Mouse (Mus musculus): Measurements from ENCODE around the gene Vwa3b. TPM values are rescaled to one million over a fixed set of nuclear protein-coding genes. Genes with fewer than 3 reads are reported as not detected.

Vwa3b gene
- not detected in 2 replicates for polyA plus RNA-seq (2012; ENCODE audit: insufficient read depth, insufficient read length, missing spikeins)

- Histone ChIP-seq H3K4me3 (ENCODE audit: insufficient read depth, low read depth, low read length) (no peak within 1 kb of the TSS), H3K4me1 (ENCODE audit: control insufficient read depth, insufficient read depth, insufficient read length, low read length) (no peaks in the 10 kb centered on the region), H3K27ac (replicated peaks; ENCODE audit: low read depth, low read length) (no peak within 1 kb of the TSS)
These were observed at the start of gene Vwa3b for GRCm38 (mm10) chr1:37025962-37026686. Gene Vwa3b, plus strand, starts transcription at chr1:37026596.

GRCm38 (mm10) chr1:36976770-36977169 is 49.6 kb upstream of the Vwa3b start:
- Histone ChIP-seq H3K27ac (replicated peaks; ENCODE audit: low read depth, low read length) (no peak overlapping the region), H3K4me1 (ENCODE audit: control insufficient read depth, insufficient read depth, insufficient read length, low read length) (peaks cover 2% of the 10 kb centered on the region; the same call in 1 of the 2 replicates), H3K4me3 (ENCODE audit: insufficient read depth, low read depth, low read length) (no peak overlapping the region)

GRCm38 (mm10) chr1:36982191-36982961 is 44.0 kb upstream of the Vwa3b start:
- Histone ChIP-seq H3K4me1 (ENCODE audit: control insufficient read depth, insufficient read depth, insufficient read length, low read length) (peaks cover 1% of the 10 kb centered on the region), H3K27ac (replicated peaks; ENCODE audit: low read depth, low read length) (no peak overlapping the region), H3K4me3 (ENCODE audit: insufficient read depth, low read depth, low read length) (no peak overlapping the region)

- H3K4me1 ChIP-seq (ENCODE audit: control insufficient read depth, insufficient read depth, insufficient read length, low read length), result peaks cover 13% of the 10 kb centered on the region
- H3K27ac ChIP-seq (replicated peaks; ENCODE audit: low read depth, low read length), result no peak overlapping the region
- H3K4me3 ChIP-seq (ENCODE audit: insufficient read depth, low read depth, low read length), result no peak overlapping the region
These were observed 42.6 kb upstream of the Vwa3b start for GRCm38 (mm10) chr1:36983754-36984153.

GRCm38 (mm10) chr1:36984406-36984805 is 42.0 kb upstream of the Vwa3b start:
- H3K4me3 ChIP-seq (ENCODE audit: insufficient read depth, low read depth, low read length), result no peak overlapping the region
- no peak overlapping the region for H3K27ac ChIP-seq (replicated peaks; ENCODE audit: low read depth, low read length)
- H3K4me1 ChIP-seq (ENCODE audit: control insufficient read depth, insufficient read depth, insufficient read length, low read length), result peaks cover 13% of the 10 kb centered on the region

- no peak overlapping the region for H3K27ac ChIP-seq (replicated peaks; ENCODE audit: low read depth, low read length)
- H3K4me1 ChIP-seq (ENCODE audit: control insufficient read depth, insufficient read depth, insufficient read length, low read length), result peaks cover 13% of the 10 kb centered on the region
- H3K4me3 ChIP-seq (ENCODE audit: insufficient read depth, low read depth, low read length), result no peak overlapping the region
These were observed 40.5 kb upstream of the Vwa3b start for GRCm38 (mm10) chr1:36985896-36986295.

GRCm38 (mm10) chr1:36986396-36987160 is 39.8 kb upstream of the Vwa3b start:
- peaks cover 13% of the 10 kb centered on the region for H3K4me1 ChIP-seq (ENCODE audit: control insufficient read depth, insufficient read depth, insufficient read length, low read length)
- no peak overlapping the region for H3K27ac ChIP-seq (replicated peaks; ENCODE audit: low read depth, low read length)
- H3K4me3 ChIP-seq (ENCODE audit: insufficient read depth, low read depth, low read length), result no peak overlapping the region

- Histone ChIP-seq H3K4me3 (ENCODE audit: insufficient read depth, low read depth, low read length) (no peak overlapping the region), H3K4me1 (ENCODE audit: control insufficient read depth, insufficient read depth, insufficient read length, low read length) (peaks cover 13% of the 10 kb centered on the region), H3K27ac (replicated peaks; ENCODE audit: low read depth, low read length) (no peak overlapping the region)
These were observed 38.9 kb upstream of the Vwa3b start for GRCm38 (mm10) chr1:36987172-36988148.

GRCm38 (mm10) chr1:36988161-36988560 is 38.2 kb upstream of the Vwa3b start:
- Histone ChIP-seq H3K27ac (replicated peaks; ENCODE audit: low read depth, low read length) (no peak overlapping the region), H3K4me1 (ENCODE audit: control insufficient read depth, insufficient read depth, insufficient read length, low read length) (peaks cover 13% of the 10 kb centered on the region), H3K4me3 (ENCODE audit: insufficient read depth, low read depth, low read length) (no peak overlapping the region)

- Histone ChIP-seq H3K4me3 (ENCODE audit: insufficient read depth, low read depth, low read length) (no peak overlapping the region), H3K4me1 (ENCODE audit: control insufficient read depth, insufficient read depth, insufficient read length, low read length) (peaks cover 13% of the 10 kb centered on the region), H3K27ac (replicated peaks; ENCODE audit: low read depth, low read length) (no peak overlapping the region)
These were observed 37.8 kb upstream of the Vwa3b start for GRCm38 (mm10) chr1:36988561-36988960.

GRCm38 (mm10) chr1:36994296-36994695 is 32.1 kb upstream of the Vwa3b start:
- Histone ChIP-seq H3K4me3 (ENCODE audit: insufficient read depth, low read depth, low read length) (no peak overlapping the region), H3K27ac (replicated peaks; ENCODE audit: low read depth, low read length) (no peak overlapping the region), H3K4me1 (ENCODE audit: control insufficient read depth, insufficient read depth, insufficient read length, low read length) (no peaks in the 10 kb centered on the region)

GRCm38 (mm10) chr1:36995760-36996159 is 30.6 kb upstream of the Vwa3b start:
- Histone ChIP-seq H3K27ac (replicated peaks; ENCODE audit: low read depth, low read length) (peak overlapping the region; percentile 50; the same call in 1 of the 2 replicates), H3K4me3 (ENCODE audit: insufficient read depth, low read depth, low read length) (no peak overlapping the region), H3K4me1 (ENCODE audit: control insufficient read depth, insufficient read depth, insufficient read length, low read length) (no peaks in the 10 kb centered on the region)

GRCm38 (mm10) chr1:36996561-36997213 is 29.7 kb upstream of the Vwa3b start:
- Histone ChIP-seq H3K4me3 (ENCODE audit: insufficient read depth, low read depth, low read length) (no peak overlapping the region), H3K27ac (replicated peaks; ENCODE audit: low read depth, low read length) (0 out of 2 replicates have a peak overlapping the region, but pooled peaks have one; percentile 21), H3K4me1 (ENCODE audit: control insufficient read depth, insufficient read depth, insufficient read length, low read length) (no peaks in the 10 kb centered on the region)

- Histone ChIP-seq H3K4me3 (ENCODE audit: insufficient read depth, low read depth, low read length) (no peak overlapping the region), H3K27ac (replicated peaks; ENCODE audit: low read depth, low read length) (no peak overlapping the region), H3K4me1 (ENCODE audit: control insufficient read depth, insufficient read depth, insufficient read length, low read length) (no peaks in the 10 kb centered on the region)
These were observed 26.1 kb upstream of the Vwa3b start for GRCm38 (mm10) chr1:37000307-37000706.

Measured in brown adipose tissue, adult 24 weeks (tissue).